Mouse (Mus musculus): ENCODE data around the gene Mesp1. TPM values are rescaled to one million over a fixed set of nuclear protein-coding genes. Genes with fewer than 3 reads are reported as not detected.

Gene Mesp1
- total and polyA plus RNA-seq, 3 experiments = not detected

DNA sequence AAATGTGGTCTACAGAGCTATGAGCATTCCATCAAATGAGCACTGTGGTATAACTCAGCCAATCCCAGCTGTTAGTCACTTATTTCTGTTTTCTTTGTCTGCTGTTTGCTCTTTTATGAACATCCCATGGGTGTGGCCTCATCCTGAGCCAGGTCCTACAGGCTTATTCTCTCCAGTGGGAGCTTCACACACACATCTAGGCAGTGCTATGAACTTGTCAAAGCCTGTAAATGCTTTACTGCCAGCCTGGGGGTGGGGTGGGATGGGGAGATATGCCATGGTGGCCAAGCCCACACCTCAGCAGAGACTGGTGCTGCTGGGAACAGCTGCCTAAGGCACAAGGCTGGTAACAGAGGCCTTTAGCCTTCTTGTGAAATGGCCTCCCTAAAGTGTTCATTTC is 39.4 kb upstream of the Mesp1 start:
- no peak for DNase-seq (ENCODE audit: extremely low read depth)
- Histone ChIP-seq H3K27me3 (replicated peaks) (peaks cover 5% of the 10 kb centered on the region), H3K9ac (ENCODE audit: insufficient read depth, low read depth) (no peak overlapping the region), H3K4me1 (ENCODE audit: control insufficient read depth in 1 of 2, insufficient read depth in 2 of 2) (no peaks in the 10 kb centered on the region), H3K4me3 (replicated peaks in 1 of 3; ENCODE audit: low read depth in 2 of 3, low read length in 2 of 3, poor library complexity in 1 of 3) (no peak overlapping the region), H3K9me3 (replicated peaks; ENCODE audit: low read length) (no peaks in the 10 kb centered on the region), H3K27ac (ENCODE audit: insufficient read depth, low read depth) (no peak overlapping the region), H3K79me2 (replicated peaks; ENCODE audit: control insufficient read depth, extremely low read depth, insufficient read depth, poor library complexity, severe bottlenecking) (no peaks in the 10 kb centered on the region), H3K36me3 (replicated peaks in 1 of 2; ENCODE audit: control insufficient read depth in 1 of 2, insufficient read depth in 1 of 2, low read length in 1 of 2) (no peaks in the 10 kb centered on the region), H3K4me2 (ENCODE audit: insufficient read depth, low read depth, poor library complexity, severe bottlenecking) (no peak overlapping the region)
- in situ Hi-C loops (cut with MboI; ENCODE audit: low pct_ligation_motif_present, low pct_unique_long_range_greater_than_20kb, low sequenced_read_pairs) (no loop called here), dilution Hi-C loops (cut with MboI; ENCODE audit: extremely low pct_ligation_motif_present, extremely low pct_unique_long_range_greater_than_20kb, low sequenced_read_pairs) (no loop called here)
- no peak for TF ChIP-seq TBP (conservative IDR thresholded peaks at IDR 0.05; ENCODE audit: low read depth, low read length)
- no peak for TF ChIP-seq MAZ (IDR thresholded peaks at IDR 0.05; ENCODE audit: low read depth, low read length)
- TF ChIP-seq NRF1 (IDR thresholded peaks at IDR 0.05; ENCODE audit: low read depth, low read length) = no peak
- no peak for TF ChIP-seq SMC3 (IDR thresholded peaks at IDR 0.05; ENCODE audit: low read depth, low read length)
- TF ChIP-seq JUND (conservative IDR thresholded peaks at IDR 0.05; ENCODE audit: low read depth, low read length) = no peak
- no peak for TF ChIP-seq ETS1 (conservative IDR thresholded peaks at IDR 0.05; ENCODE audit: low read depth, low read length)
- no peak for TF ChIP-seq NELFE (IDR thresholded peaks at IDR 0.05; ENCODE audit: low read depth, low read length)
- TF ChIP-seq CHD1 (IDR thresholded peaks at IDR 0.05; ENCODE audit: low read depth, low read length) = no peak

GRCm38 (mm10) chr7:79831585-79831984 is 38.0 kb upstream of the Mesp1 start:
- TF ChIP-seq MAX (IDR thresholded peaks at IDR 0.05; ENCODE audit: low read length) (no peak), ZC3H11A (IDR thresholded peaks at IDR 0.05; ENCODE audit: low read depth, low read length) (no peak), TCF12 (IDR thresholded peaks at IDR 0.05; ENCODE audit: low read depth, low read length) (no peak), CHD2 (IDR thresholded peaks at IDR 0.05; ENCODE audit: low read length) (no peak), ETS1 (conservative IDR thresholded peaks at IDR 0.05; ENCODE audit: low read depth, low read length) (no peak), PAX5 (IDR thresholded peaks at IDR 0.05; ENCODE audit: low read length) (no peak), IRF4 (IDR thresholded peaks at IDR 0.05; ENCODE audit: low read depth, low read length) (no peak), GABPA (IDR thresholded peaks at IDR 0.05; ENCODE audit: insufficient replicate concordance, low read depth, low read length) (no peak), POLR2A (IDR thresholded peaks at IDR 0.05; ENCODE audit: low read depth, low read length) (no peak), SIN3A (IDR thresholded peaks at IDR 0.05; ENCODE audit: low read length) (no peak), HCFC1 (IDR thresholded peaks at IDR 0.05; ENCODE audit: low read depth, low read length) (no peak), KAT2A (IDR thresholded peaks at IDR 0.05; ENCODE audit: insufficient replicate concordance, low read length) (no peak), BHLHE40 (IDR thresholded peaks at IDR 0.05; ENCODE audit: low read depth, low read length) (no peak), JUN (IDR thresholded peaks at IDR 0.05; ENCODE audit: insufficient read depth, low read depth, low read length) (no peak), POLR2AphosphoS2 (IDR thresholded peaks at IDR 0.05; ENCODE audit: low read depth, low read length) (no peak), SMC3 (IDR thresholded peaks at IDR 0.05; ENCODE audit: low read depth, low read length) (no peak), CTCF (conservative IDR thresholded peaks at IDR 0.05 in 1 of 2, IDR thresholded peaks at IDR 0.05 in 1 of 2; ENCODE audit: low read depth in 2 of 2, low read length in 2 of 2) (no peak), CHD1 (IDR thresholded peaks at IDR 0.05; ENCODE audit: low read depth, low read length) (no peak), NRF1 (IDR thresholded peaks at IDR 0.05; ENCODE audit: low read depth, low read length) (no peak)
- Histone ChIP-seq H3K4me2 (ENCODE audit: insufficient read depth, low read depth, poor library complexity, severe bottlenecking) (no peak overlapping the region), H3K27ac (ENCODE audit: insufficient read depth, low read depth) (no peak overlapping the region), H3K4me1 (ENCODE audit: control insufficient read depth in 1 of 2, insufficient read depth in 2 of 2) (no peaks in the 10 kb centered on the region), H3K9me3 (replicated peaks; ENCODE audit: low read length) (no peaks in the 10 kb centered on the region), H3K27me3 (replicated peaks) (peaks cover 2% of the 10 kb centered on the region), H3K36me3 (replicated peaks in 1 of 2; ENCODE audit: control insufficient read depth in 1 of 2, insufficient read depth in 1 of 2, low read length in 1 of 2) (no peaks in the 10 kb centered on the region), H3K9ac (ENCODE audit: insufficient read depth, low read depth) (no peak overlapping the region), H3K4me3 (replicated peaks in 1 of 3; ENCODE audit: low read depth in 2 of 3, low read length in 2 of 3, poor library complexity in 1 of 3) (no peak overlapping the region), H3K79me2 (replicated peaks; ENCODE audit: control insufficient read depth, extremely low read depth, insufficient read depth, poor library complexity, severe bottlenecking) (no peaks in the 10 kb centered on the region)
- dilution Hi-C loops (cut with MboI; ENCODE audit: extremely low pct_ligation_motif_present, extremely low pct_unique_long_range_greater_than_20kb, low sequenced_read_pairs) = no loop called here
- in situ Hi-C loops (cut with MboI; ENCODE audit: low pct_ligation_motif_present, low pct_unique_long_range_greater_than_20kb, low sequenced_read_pairs) = no loop called here
- no peak for DNase-seq (ENCODE audit: extremely low read depth)
